Mouse (Mus musculus) neutrophil, adult 5-6 weeks (primary cell): ENCODE measurements around the gene Asap2. TPM values are rescaled to one million over a fixed set of nuclear protein-coding genes. Genes with fewer than 3 reads are reported as not detected.

Experiments used
- ATAC-seq: fragments of 151-379, 151-347 bp; 2 replicates; pipeline ENCODE4 v1.8.0; 2017; ENCODE audit warnings: mild to moderate bottlenecking, moderate TSS enrichment; ENCODE audit not compliant: insufficient number of reproducible peaks, poor library complexity, low FRiP score, severe bottlenecking; ENCODE audit errors: extremely low read depth
- total RNA-seq: library from RNA; stranded (forward); fragments of 200-1000 nt; gene quantifications from 2 replicates; pipeline ENCODE4 v1.2.3, GENCODE M21; 2017

The Asap2 gene
- total RNA-seq, 1 experiment from 2014 or later, result 2.3 TPM

- no peak for ATAC-seq
Measured at GRCm38 (mm10) chr12:21229076-21229918, 239.0 kb downstream of the Asap2 start.

- ATAC-seq, result no peak
Measured at GRCm38 (mm10) chr12:21233727-21234126, 243.5 kb downstream of the Asap2 start.

DNA sequence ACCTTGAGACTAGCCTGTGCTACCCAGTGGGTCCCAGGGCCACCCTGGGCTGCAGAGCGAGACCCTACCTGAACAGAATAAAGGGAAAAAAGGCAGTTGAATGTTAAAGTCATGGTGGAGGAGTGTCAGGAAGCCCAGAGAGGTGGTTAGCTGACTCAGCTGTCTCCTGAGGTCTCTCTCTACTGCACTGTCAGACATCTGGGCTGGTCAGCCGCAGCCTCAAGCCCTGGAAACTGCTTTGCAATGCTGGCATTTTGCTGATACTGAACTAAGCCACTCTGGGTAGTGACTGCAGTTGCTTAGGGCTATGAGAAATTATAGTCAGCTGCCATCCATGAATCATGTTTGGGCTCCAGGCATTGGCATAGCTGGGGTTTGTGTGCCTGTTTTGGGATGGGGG, 244.3 kb downstream of the Asap2 start:
- no peak for ATAC-seq

GRCm38 (mm10) chr12:21241965-21242364, 251.7 kb downstream of the Asap2 start:
- ATAC-seq, result no peak

- ATAC-seq, result no peak
Measured at GRCm38 (mm10) chr12:21244375-21244960, 254.2 kb downstream of the Asap2 start.

DNA sequence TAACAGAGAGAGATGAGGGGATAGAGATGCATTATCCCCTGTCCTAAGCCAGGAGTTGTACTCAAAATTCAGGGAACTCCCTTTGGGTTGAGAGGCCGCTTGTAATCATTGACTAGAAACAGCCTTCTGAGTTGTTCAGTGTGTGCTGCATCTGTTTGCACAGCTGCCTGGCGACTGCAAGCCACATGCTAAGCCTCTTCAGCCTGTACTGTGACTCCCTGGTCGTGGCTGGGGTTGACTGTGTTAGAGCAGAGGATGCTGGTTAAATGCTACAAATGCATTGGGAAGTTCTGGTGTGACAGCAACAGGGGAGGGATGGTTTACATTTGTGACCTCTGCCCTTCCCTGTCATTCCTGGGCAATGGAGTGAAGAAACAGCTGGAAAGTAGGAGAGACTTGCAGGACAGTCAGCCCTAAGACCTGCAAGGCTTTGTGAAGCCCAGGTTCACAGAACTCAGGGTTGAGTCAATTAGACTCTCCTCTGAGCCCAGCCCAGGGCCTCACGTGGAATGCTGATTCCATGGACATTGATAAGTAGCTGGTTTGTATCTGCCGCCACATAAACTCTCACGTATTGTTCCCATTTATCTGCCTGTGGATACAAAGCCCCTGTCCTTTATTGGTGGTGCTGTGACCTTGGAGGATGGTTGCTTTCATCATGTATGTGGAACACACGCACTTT, 257.6 kb downstream of the Asap2 start:
- no peak for ATAC-seq

GRCm38 (mm10) chr12:21260494-21261256, 270.4 kb downstream of the Asap2 start:
- ATAC-seq, result peak; percentile 48

DNA sequence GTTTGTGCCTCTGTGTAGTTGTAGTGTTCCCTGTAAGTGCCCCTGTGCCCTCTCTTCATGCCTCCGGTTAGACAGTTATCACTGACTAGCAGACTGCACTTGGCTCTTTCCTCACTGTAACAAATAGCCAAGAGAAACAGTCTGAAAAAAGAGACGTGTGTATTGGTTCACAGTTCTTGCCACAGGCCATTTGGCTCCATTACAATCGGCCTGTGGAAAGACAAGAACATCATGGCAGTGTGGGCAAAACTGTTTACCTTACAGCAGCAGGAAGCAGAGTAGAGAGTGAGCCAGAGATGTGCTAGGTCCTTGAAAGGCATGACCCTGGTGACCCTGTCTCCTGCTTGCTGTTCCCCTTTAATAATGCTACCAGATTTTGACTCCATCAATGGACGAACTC, 271.3 kb downstream of the Asap2 start:
- no peak for ATAC-seq

DNA sequence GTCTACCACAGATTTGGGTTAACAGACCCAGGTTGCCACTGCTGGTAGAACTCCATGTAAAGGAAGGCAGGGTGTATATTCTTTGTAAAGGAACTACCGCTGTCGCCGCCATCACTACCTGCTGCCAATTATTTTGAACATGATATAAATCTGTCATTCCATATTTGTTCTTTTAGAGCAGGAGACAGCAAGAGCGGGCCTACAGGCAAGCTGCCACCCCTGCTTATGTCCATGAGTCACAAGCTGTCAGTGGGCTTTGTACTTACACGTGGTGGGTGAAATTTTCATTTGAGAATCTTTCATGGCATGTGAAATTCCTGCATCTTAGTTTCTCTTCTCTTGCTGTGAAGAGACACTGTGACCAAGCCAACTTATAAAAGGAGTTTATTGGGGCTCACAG, 273.0 kb downstream of the Asap2 start:
- ATAC-seq, result no peak

- ATAC-seq, result no peak
Measured at GRCm38 (mm10) chr12:21264241-21264640, 274.0 kb downstream of the Asap2 start.

GRCm38 (mm10) chr12:21264970-21265369, 274.7 kb downstream of the Asap2 start:
- ATAC-seq, result no peak

DNA sequence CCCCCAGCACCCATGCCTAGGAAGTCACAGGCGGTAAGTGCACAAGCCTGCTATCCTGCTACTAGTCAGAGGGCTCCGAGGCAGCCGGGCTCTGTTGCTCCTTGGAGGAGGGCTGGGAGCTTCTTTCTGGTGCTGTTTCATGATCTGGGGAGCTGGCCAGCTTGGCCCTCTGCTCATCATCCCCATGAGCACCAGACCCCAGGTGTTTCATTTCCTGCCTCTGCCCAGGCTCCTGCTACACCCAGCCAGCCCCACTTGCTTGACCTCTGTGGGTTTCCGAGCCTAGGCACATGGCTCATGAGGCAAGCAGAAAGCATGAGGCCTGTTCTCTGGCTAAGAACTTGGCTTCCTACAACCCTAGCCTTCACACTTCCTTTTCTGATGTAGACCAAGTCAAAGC, 275.2 kb downstream of the Asap2 start:
- no peak for ATAC-seq

GRCm38 (mm10) chr12:21265946-21266783, 275.9 kb downstream of the Asap2 start:
- peak; percentile 30; the same call in 1 of the 2 replicates for ATAC-seq

- ATAC-seq, result no peak
Measured at GRCm38 (mm10) chr12:21266784-21267098, 276.5 kb downstream of the Asap2 start.

- no peak for ATAC-seq
Measured at GRCm38 (mm10) chr12:21268083-21268616, 277.9 kb downstream of the Asap2 start.

- no peak for ATAC-seq
Measured at GRCm38 (mm10) chr12:21274446-21274845, 284.2 kb downstream of the Asap2 start.

GRCm38 (mm10) chr12:21277352-21277864, 287.1 kb downstream of the Asap2 start:
- no peak for ATAC-seq

DNA sequence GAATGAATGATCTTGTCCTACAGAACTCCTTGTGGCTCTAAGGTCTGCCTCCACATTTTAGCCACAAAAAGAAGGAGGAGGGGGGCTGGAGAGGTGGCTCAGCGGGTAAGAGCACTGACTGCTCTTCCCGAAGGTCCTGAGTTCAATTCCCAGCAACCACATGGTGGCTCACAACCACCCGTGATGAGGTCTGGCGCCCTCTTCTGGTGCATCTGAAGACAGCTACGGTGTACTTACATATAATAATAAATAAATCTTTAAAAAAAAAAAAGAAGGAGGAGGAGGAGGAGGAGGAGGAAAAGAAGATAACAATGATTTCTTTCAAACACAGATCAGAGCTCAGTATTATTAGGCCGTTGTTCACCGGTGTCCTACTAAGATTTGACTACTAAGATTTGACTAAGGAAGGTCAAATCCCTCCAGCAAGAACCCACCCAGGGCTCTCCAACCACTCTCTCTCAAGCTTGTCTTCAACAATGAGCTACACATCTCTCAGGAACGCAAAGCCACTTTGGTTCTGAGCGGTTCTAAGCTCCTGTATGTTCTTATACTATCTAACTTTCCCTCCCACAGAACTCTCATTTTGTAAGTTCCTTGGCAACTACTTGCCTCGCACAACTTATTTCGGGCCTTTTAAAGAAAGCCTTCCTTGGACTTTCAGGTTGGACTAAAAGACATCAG, 294.6 kb downstream of the Asap2 start, which contains the start of gene Cpsf3:
TSS of gene Cpsf3 (plus strand) at position 631 of the 681 bp plus-strand sequence.
- no peak for ATAC-seq
